Mouse (Mus musculus): ENCODE data around the gene Cd52. TPM values are rescaled to one million over a fixed set of nuclear protein-coding genes. Genes with fewer than 3 reads are reported as not detected.

The Cd52 gene
- total RNA-seq (2023): 1,000 to 10,000 TPM in 1 of 2 experiments, 100 to 1,000 TPM in 1; 974 to 1,106 TPM

GRCm38 (mm10) chr4:134094923-134095547 lies at the start of gene Cd52:
Cd52 (minus strand) TSS chr4:134095082.

GRCm38 (mm10) chr4:134128221-134128982 lies 33.5 kb upstream of the Cd52 start, which contains the start of gene Sh3bgrl3:
Sh3bgrl3 (minus strand) TSS chr4:134128789.

GRCm38 (mm10) chr4:134101979-134102741 lies 7.3 kb upstream of the Cd52 start, which contains the start of gene Ubxn11:
Ubxn11 (plus strand) TSS chr4:134102570.

GRCm38 (mm10) chr4:134060135-134060865 lies 34.6 kb downstream of the Cd52 start, which contains the start of gene Crybg2:
Crybg2 (plus strand) TSS chr4:134060815.

GRCm38 (mm10) chr4:134053538-134053937 lies 41.3 kb downstream of the Cd52 start, which contains the start of gene Zfp683:
Zfp683 (plus strand) TSS chr4:134053838.

Other genes with a start within 250 kb of the Cd52 start
- 100 to 1,000 TPM; 171 to 182 TPM for gene Rps6ka1, start 207.3 kb downstream of the Cd52 start, total RNA-seq (2023)
- gene Hmgn2, start 126.4 kb downstream of the Cd52 start, total RNA-seq (2023): 100 to 1,000 TPM; 124 to 129 TPM
- 10 to 100 TPM; 39.2 to 39.5 TPM for gene Dhdds, start 94.2 kb downstream of the Cd52 start, total RNA-seq (2023)
- gene Lin28a, start 76.2 kb downstream of the Cd52 start, total RNA-seq (2023): under 1 TPM in 1 of 2 experiments, not detected in 1; 0.37 TPM
- not detected for gene Zfp683, start 41.2 kb downstream of the Cd52 start, total RNA-seq (2023)
- gene Crybg2, start 34.3 kb downstream of the Cd52 start, total RNA-seq (2023): under 1 TPM in 1 of 2 experiments, not detected in 1; 0.64 TPM
- gene Ubxn11, start 7.5 kb upstream of the Cd52 start, total RNA-seq (2023): 1 to 10 TPM; 3.6 to 8.2 TPM
- 100 to 1,000 TPM; 743 to 766 TPM for gene Sh3bgrl3, start 33.7 kb upstream of the Cd52 start, total RNA-seq (2023)
- gene Cep85, start 92.0 kb upstream of the Cd52 start, total RNA-seq (2023): 10 to 100 TPM; 14.3 to 16.1 TPM
- not detected for gene Gm7534, start 107.9 kb upstream of the Cd52 start, total RNA-seq (2023)
- not detected for gene Catsper4, start 132.3 kb upstream of the Cd52 start, total RNA-seq (2023)
- not detected for gene Cnksr1, start 143.3 kb upstream of the Cd52 start, total RNA-seq (2023)
- not detected for gene E130218I03Rik, start 148.6 kb upstream of the Cd52 start, total RNA-seq (2023)
- 10 to 100 TPM; 12.7 to 15.7 TPM for gene Zfp593, start 150.5 kb upstream of the Cd52 start, total RNA-seq (2023)
- not detected for gene Gm30191, start 151.9 kb upstream of the Cd52 start, total RNA-seq (2023)
- not detected for gene Grrp1, start 159.0 kb upstream of the Cd52 start, total RNA-seq (2023)
- gene Pdik1l, start 192.8 kb upstream of the Cd52 start, total RNA-seq (2023): 10 to 100 TPM in 1 of 2 experiments, 1 to 10 TPM in 1; 9.4 to 10.7 TPM
- not detected for gene Trim63, start 220.0 kb upstream of the Cd52 start, total RNA-seq (2023)
- gene Slc30a2, start 248.1 kb upstream of the Cd52 start, total RNA-seq (2023): not detected